Mouse (Mus musculus): Measurements from ENCODE around the gene Nnmt.

Gene Nnmt

DNA sequence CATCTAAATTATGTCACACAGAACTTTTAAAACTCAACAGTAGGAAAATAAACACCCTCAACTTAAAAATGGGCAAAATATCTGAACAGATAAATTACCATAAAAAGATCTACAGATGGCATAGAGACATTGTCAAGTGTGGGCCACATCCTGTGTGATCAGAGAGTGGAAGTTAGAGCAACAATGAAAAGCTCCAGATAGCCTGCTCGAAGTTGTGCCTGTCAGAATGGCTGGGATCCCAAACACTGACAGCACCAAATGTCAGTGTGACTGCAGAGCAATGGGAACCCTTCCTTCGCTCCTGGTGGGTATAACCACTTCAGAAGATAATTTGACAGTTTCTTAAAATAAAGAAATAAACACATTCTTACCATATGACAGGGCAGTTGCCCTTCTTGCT is 55.9 kb downstream of the Nnmt start:
- no peak for DNase-seq

DNA sequence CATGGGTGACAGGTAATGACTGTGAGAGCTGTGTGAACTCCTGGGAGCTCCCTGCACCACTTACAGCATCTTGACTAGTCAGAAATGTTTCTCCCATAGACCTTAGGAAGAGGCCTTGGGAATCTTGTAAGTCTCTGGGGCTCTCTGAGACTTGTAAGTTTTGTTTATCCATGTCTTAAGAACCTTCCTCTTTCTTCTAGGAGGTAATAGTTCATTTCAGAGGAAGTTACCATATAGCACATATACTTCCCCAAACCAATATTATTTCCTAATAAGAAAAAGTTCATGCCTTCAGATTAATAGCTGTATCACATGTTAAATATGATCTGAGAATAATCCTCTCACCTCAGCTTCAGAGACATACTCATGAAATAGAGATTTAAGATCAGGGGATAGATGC is 57.7 kb downstream of the Nnmt start:
- no peak for DNase-seq
